Mouse (Mus musculus): ENCODE results near the gene Thoc2.

DNA sequence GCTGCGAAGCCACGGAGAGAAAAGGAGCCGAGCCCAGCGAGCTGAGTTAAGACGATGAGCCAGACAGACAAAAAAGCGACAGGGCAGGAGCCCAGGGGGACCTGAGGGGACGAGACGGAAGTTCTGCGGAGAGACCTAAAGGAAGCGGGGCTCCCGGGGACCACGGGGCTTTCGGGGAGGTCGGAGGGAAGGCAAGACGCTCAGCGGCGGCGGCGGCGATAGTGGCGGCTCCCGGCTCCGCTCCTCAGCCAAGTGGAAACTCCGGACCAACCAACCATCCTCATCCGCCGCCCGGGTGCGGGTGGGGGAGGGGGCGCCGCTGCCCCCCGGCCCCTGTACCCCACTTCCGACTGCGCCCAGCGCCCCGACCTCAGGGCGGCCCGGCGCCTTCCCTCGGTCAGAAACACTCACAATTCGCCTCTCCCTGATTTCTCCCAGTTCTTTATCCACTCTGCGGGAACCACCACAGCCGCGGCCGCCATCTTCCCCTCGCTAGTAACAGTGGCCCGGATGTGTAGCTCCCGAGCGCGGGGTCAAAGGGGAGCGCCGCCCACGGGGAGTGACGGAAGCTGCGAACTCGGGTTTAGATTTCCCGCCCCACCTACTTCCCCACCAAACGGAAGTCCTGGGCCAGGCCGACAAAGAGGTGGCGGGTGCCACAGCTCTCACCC, 8.9 kb downstream of the Thoc2 start:
- TF ChIP-seq CTCF (IDR thresholded peaks at IDR 0.05) (no peak), EP300 (IDR thresholded peaks at IDR 0.05; ENCODE audit: insufficient read depth, low read depth, low read length) (0 out of 2 replicates have a peak, but pooled peaks have one; percentile 8)

Measured in heart, adult 2 months (tissue).